Mouse (Mus musculus) kidney, embryonic 16.5 days (tissue): ENCODE data around the gene Wdr49. TPM values are rescaled to one million over a fixed set of nuclear protein-coding genes. Genes with fewer than 3 reads are reported as not detected.

Source experiments
- ATAC-seq: fragments of 200-750 bp; cut with Nextera tagmentation; 2 replicates; pipeline ENCODE4 v1.8.0; 2017; ENCODE audit warnings: moderate TSS enrichment; ENCODE audit not compliant: low FRiP score, low TSS enrichment
- H3K27ac ChIP-seq: fragments of 300-500 bp; sonication (generic); 2 replicates; pipeline ENCODE4 v1.5.1; 2014; ENCODE audit warnings: low read length
- H3K27me3 ChIP-seq: fragments of 300-500 bp; sonication (generic); 2 replicates; pipeline ENCODE4 v1.6.1; 2014; ENCODE audit warnings: low read length, control low read depth, mixed read lengths; ENCODE audit not compliant: insufficient read depth
- H3K36me3 ChIP-seq: fragments of 300-500 bp; sonication (generic); 2 replicates; pipeline ENCODE4 v1.6.1; 2014; ENCODE audit warnings: low read length, control low read depth, mixed read lengths; ENCODE audit not compliant: insufficient read depth
- H3K4me1 ChIP-seq: fragments of 300-500 bp; sonication (generic); 2 replicates; pipeline ENCODE4 v1.6.1; 2014; ENCODE audit warnings: low read length, control low read depth, mixed read lengths; ENCODE audit not compliant: insufficient read depth
- H3K4me2 ChIP-seq: fragments of 300-500 bp; sonication (generic); replicated peaks from 2 replicates; pipeline ENCODE4 v1.6.1; 2014; ENCODE audit warnings: low read depth, low read length
- H3K4me3 ChIP-seq: fragments of 300-500 bp; sonication (generic); 2 replicates; pipeline ENCODE4 v1.5.1; 2014; ENCODE audit warnings: mild to moderate bottlenecking, low read length
- H3K9ac ChIP-seq: fragments of 300-500 bp; sonication (generic); replicated peaks from 2 replicates; pipeline ENCODE4 v1.6.1; 2014; ENCODE audit warnings: low read length
- H3K9me3 ChIP-seq: fragments of 300-500 bp; sonication (generic); 2 replicates; pipeline ENCODE4 v1.6.1; 2016; ENCODE audit warnings: low read length, control low read depth
- WGBS: fragments of 180-500 bp; shearing (Covaris S2); extraction: QIAGEN DNeasy Blood & Tissue Kit; methylation state at CpG from one replicate; pipeline ENCODE4 v1.1.7; 2014; 5-methylcytosine and 5-hydroxymethylcytosine counted together
- polyA plus RNA-seq: library from polyadenylated mRNA; unstranded; fragments of >200 nt; fragmentation: Nextera tagmentation; extraction: Ambion mirVana; gene quantifications from 2 replicates; pipeline ENCODE4 v1.2.1, GENCODE M21; 2015

Wdr49 gene
- not detected in 2 replicates for polyA plus RNA-seq

DNA sequence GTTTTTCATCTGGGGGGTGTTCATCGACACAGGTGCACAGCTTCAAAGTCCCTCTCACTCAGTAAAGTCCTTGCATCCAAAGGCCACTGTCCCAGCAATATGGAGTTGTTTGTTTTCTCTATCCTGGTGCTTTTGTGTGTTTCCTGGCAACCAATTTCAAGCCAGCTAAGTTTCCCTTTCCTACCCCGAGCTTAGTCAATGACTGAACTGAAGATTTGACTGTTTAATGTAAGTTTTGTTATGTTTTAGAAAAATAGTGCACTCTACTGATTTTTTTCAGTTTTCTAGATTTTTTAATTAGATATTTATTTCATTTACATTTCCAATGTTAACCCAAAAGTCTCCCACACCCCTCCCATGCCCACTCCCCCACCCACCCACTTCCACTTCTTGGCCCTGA lies at the start of gene Wdr49:
TSS of gene Wdr49 (minus strand) at position 101 of the 400 bp plus-strand sequence.
- no peaks in the 10 kb centered on the region for H3K4me1 ChIP-seq
- WGBS: 60% methylated on average over 2 of the region's 2 CpGs
- ATAC-seq: no peak

DNA sequence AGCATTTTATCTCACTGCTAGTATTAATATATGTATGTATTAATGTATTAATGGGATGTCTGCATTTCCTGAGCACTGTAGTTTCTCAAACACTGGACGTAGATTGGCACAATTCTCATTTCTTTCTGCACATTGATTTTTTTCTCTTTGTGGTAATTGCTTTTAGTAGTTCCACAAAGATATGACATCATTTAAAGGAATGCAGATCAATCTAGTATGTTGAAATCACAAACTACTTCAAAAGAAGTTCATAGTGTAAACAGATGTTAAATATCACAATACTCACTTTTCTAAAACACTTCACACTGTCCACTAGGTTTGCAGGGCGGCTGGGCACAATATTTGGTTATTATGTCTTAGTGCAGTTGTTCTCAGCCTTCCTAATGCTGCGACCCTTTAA lies 49.1 kb upstream of the Wdr49 start:
- Histone ChIP-seq H3K4me2 (no peak overlapping the region), H3K36me3 (peaks cover 13% of the 10 kb centered on the region), H3K27me3 (no peaks in the 10 kb centered on the region), H3K4me1 (no peaks in the 10 kb centered on the region), H3K9me3 (no peaks in the 10 kb centered on the region), H3K27ac (no peak overlapping the region), H3K9ac (no peak overlapping the region), H3K4me3 (no peak overlapping the region)
- 88% methylated on average over 3 of the region's 3 CpGs for WGBS
- no peak for ATAC-seq

More for the DNA sequence above, at the start of gene Wdr49:
- no peaks in the 10 kb centered on the region for H3K27me3 ChIP-seq
- no peaks in the 10 kb centered on the region for H3K9me3 ChIP-seq
- no peak within 1 kb of the TSS for H3K4me3 ChIP-seq
- H3K4me2 ChIP-seq: no peak within 1 kb of the TSS
- H3K27ac ChIP-seq: no peak within 1 kb of the TSS
- H3K36me3 ChIP-seq: no peaks in the 10 kb centered on the region
- H3K9ac ChIP-seq: no peak within 1 kb of the TSS

DNA sequence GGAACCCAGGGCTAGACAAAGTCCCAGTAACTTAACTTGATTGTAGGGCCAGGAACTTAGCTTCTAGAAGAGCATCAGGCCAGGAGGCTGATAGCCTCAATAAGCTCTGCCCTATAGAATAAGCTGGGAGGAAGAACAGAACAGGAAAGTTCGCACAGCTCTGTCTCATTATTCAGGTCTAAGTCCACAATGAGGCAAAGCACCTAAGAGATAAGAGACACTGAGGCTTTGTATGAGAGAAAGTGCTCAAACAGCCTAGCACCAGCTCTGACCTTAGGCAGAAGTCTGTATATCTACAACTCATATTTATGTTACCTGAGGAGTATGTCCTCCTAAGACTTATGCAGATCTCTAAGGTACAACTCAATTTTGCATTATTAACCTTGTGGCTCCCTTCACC lies 40.6 kb upstream of the Wdr49 start:
- ATAC-seq: no peak
- no peaks in the 10 kb centered on the region for H3K9me3 ChIP-seq
- no peak overlapping the region for H3K4me2 ChIP-seq

DNA sequence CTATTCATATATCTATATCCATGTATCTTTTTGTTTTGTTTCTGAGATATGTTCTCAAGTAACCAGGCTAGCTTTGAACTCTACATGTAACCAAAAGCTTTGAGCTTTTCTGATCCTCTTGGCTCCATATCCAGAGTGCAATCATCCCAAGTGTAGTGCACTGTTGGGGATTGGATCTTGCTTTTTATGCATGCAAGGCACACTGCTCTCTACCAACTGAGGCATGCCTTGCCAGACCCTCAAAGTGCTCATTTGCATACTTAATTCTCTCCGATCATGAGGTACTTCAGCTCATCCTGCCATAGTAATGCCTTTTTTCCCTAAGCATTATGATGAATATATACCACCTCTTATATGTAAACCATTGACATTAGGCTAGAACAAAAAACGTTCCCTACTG lies 39.4 kb upstream of the Wdr49 start:
- 77% methylated on average over 2 of the region's 2 CpGs for WGBS
- H3K9ac ChIP-seq: no peak overlapping the region
- H3K4me3 ChIP-seq: no peak overlapping the region
- peaks cover 21% of the 10 kb centered on the region for H3K36me3 ChIP-seq
- ATAC-seq: no peak
- H3K27ac ChIP-seq: no peak overlapping the region
- H3K4me1 ChIP-seq: no peaks in the 10 kb centered on the region
- H3K27me3 ChIP-seq: no peaks in the 10 kb centered on the region
- no peak overlapping the region for H3K4me2 ChIP-seq
- no peaks in the 10 kb centered on the region for H3K9me3 ChIP-seq

More for the DNA sequence above, 40.6 kb upstream of the Wdr49 start:
- H3K27me3 ChIP-seq: no peaks in the 10 kb centered on the region
- no peak overlapping the region for H3K27ac ChIP-seq
- WGBS: 87% methylated on average over 1 of the region's 1 CpGs
- peaks cover 29% of the 10 kb centered on the region for H3K36me3 ChIP-seq
- no peak overlapping the region for H3K4me3 ChIP-seq
- no peak overlapping the region for H3K9ac ChIP-seq
- H3K4me1 ChIP-seq: no peaks in the 10 kb centered on the region

DNA sequence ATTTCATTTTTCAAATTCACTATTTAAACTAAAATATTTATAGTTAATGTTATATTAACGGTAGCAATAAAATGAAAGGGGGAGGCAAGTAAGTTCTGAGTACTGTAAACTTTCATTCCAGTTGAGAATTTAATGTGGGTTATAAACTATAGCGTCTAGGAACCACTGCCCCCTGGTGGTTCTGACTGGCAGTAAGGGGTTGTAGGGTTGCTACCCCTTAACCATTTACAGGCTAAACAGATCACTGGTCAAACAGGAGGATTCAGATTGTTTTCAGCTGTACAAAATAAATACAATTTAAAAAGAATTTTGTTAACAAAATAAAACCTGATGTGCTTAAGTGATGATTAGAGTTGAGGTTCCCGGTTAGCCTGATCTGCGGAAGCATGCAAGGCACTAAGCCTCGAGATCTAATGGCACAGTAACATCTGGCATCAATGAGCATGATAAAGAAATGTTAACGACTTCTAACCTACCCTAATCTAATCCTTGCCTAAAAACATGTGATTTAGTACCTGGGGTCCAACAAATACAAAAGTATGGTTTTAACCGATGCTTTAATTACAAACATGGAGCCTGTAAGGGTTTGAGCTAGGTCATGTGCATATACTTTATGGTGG lies 35.8 kb upstream of the Wdr49 start:
- WGBS: 79% methylated on average over 7 of the region's 7 CpGs
- Histone ChIP-seq H3K27ac (no peak overlapping the region), H3K36me3 (peaks cover 18% of the 10 kb centered on the region; the same call in 1 of the 2 replicates), H3K27me3 (no peaks in the 10 kb centered on the region), H3K4me2 (no peak overlapping the region), H3K4me1 (no peaks in the 10 kb centered on the region), H3K9ac (no peak overlapping the region), H3K4me3 (no peak overlapping the region), H3K9me3 (no peaks in the 10 kb centered on the region)
- ATAC-seq: no peak

DNA sequence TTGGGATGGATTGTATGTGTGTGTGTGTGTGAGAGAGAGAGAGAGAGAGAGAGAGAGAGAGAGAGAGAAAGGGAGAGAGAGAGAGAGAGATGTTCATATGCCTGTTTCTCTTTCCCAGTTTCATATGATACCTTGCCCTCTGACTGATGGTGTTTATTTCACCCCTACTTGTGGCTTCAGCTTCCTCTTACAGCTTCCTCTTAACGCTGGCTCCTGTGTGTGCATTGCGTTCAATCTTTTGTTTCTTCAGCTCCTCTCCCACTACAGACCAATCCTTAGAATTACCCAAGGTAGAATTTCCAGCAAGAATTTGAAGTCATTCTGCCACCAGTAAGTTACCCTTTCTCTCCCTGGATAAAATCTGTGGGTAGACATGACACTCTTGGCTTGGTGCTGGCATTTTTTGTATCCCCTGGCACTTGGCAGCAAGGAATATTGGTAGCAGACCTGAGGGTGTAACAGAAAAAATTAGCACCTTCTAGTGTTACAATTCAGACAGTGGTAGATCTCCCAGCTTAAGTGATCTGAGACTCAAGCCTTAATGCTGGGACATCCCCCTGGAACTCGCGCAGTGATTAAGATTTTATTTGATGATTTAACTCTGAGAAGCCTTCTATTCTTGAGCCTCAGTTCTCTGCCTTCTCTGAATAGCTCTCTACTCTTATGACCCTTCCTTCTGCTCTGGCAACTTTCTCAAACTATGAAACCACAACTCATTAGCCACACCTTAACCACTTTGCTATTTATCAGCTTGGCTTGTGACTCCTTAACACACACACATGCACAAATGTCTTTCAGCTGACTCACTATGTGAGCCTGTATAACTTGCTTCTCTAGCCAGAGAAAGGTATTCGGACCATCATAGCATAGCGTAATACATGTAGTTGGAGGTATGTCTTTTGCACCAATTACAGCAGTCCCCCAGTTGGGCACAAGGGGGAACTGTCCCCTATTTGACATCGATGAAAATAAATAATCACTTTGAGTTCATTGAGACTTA lies 17.3 kb upstream of the Wdr49 start:
- H3K4me1 ChIP-seq: no peaks in the 10 kb centered on the region
- ATAC-seq: no peak
- 68% methylated on average over 7 of the region's 7 CpGs for WGBS

DNA sequence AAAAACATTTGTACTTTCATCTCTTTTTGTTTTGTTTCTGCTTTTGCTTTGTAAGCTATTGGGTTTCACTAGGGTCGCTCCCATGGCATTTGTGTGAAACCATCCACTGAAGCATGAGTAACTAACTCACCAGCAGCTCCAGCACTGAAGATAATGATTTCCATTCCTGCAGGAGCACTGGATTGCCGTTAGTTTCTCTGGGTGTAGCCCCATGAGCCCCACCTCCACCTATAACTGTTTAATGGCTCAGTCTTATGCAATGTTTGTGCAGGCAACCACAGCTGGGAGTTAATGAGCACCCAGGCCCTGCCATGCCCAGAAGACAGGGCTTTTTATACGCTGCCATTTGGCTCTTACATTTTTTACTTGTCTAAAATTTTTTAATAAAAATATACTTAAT lies 11.0 kb upstream of the Wdr49 start:
- no peaks in the 10 kb centered on the region for H3K36me3 ChIP-seq
- 51% methylated on average over 3 of the region's 3 CpGs for WGBS
- H3K4me2 ChIP-seq: no peak overlapping the region
- H3K27me3 ChIP-seq: no peaks in the 10 kb centered on the region
- H3K27ac ChIP-seq: no peak overlapping the region
- ATAC-seq: peak; percentile 81
- no peak overlapping the region for H3K9ac ChIP-seq
- no peaks in the 10 kb centered on the region for H3K4me1 ChIP-seq
- no peak overlapping the region for H3K4me3 ChIP-seq
- H3K9me3 ChIP-seq: no peaks in the 10 kb centered on the region

More for the DNA sequence above, 17.3 kb upstream of the Wdr49 start:
- no peaks in the 10 kb centered on the region for H3K9me3 ChIP-seq
- H3K4me2 ChIP-seq: no peak overlapping the region
- H3K27ac ChIP-seq: no peak overlapping the region
- no peak overlapping the region for H3K4me3 ChIP-seq
- no peaks in the 10 kb centered on the region for H3K27me3 ChIP-seq
- no peak overlapping the region for H3K9ac ChIP-seq
- H3K36me3 ChIP-seq: no peaks in the 10 kb centered on the region

DNA sequence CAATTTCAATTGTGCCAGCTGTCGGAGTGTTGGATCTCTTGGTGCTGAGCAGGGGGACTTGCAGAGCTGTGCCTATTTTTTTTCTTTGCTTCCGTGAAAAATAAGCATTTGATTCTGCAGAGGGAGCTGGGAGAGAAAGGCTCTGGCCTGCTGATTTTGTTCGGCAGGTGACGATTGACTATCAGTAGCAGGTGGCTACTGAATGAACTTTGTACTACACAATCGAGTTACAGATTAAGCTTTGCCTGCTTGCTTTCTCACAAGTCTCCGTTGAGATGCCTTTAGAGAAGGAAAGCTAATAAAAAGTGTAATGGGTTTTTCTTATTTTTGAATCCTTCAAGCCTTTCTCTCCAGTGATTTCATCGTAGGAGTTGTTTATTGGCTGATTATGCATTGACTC lies 6.8 kb downstream of the Wdr49 start:
- H3K27ac ChIP-seq: no peak overlapping the region
- H3K4me3 ChIP-seq: no peak overlapping the region
- no peak overlapping the region for H3K4me2 ChIP-seq
- no peak overlapping the region for H3K9ac ChIP-seq
- WGBS: 76% methylated on average over 7 of the region's 7 CpGs
- H3K36me3 ChIP-seq: no peaks in the 10 kb centered on the region
- no peaks in the 10 kb centered on the region for H3K9me3 ChIP-seq
- H3K27me3 ChIP-seq: no peaks in the 10 kb centered on the region
- ATAC-seq: no peak
- no peaks in the 10 kb centered on the region for H3K4me1 ChIP-seq

DNA sequence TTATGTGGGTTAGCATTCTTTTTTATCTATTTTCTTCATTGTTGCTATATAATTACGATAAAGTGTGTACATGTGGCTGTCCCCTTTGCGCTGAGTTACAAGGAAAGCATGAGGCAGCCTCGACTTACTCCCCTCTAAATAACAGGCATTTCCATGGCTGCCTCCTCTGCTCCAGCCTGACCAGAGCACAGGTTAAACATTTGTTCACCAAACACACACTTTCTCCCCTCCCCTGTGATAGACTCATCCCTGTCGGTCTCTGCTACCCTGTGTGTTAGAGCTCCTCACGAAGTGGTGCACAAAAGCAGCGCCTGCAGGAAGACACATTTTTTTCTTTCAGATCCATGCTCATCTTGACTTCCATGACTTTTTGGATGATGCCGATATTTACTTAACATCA lies 7.3 kb downstream of the Wdr49 start:
- Histone ChIP-seq H3K27ac (no peak overlapping the region), H3K27me3 (no peaks in the 10 kb centered on the region), H3K36me3 (no peaks in the 10 kb centered on the region), H3K9me3 (no peaks in the 10 kb centered on the region), H3K9ac (no peak overlapping the region), H3K4me3 (no peak overlapping the region), H3K4me1 (no peaks in the 10 kb centered on the region), H3K4me2 (no peak overlapping the region)
- no peak for ATAC-seq
- 86% methylated on average over 7 of the region's 7 CpGs for whole genome bisulfite sequencing

DNA sequence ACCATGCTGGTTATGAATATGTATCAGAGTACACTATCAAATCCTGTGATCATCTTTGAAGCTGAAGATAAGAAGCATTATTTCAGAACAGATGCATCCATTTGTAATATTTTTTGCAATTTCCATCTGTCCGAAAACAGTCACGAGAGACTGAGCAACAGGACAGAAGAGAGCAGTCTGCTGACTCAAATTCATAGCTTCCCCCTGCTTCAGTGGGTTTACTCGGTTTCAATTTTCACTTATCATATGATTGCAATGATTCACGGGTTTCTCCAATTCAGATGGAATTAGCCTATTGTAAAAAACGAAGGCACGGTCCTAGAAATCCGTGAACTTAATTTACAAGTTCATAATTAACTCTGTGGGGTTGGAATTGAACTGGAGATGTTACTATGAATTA lies 13.8 kb downstream of the Wdr49 start:
- H3K4me3 ChIP-seq: no peak overlapping the region
- no peaks in the 10 kb centered on the region for H3K36me3 ChIP-seq
- H3K9ac ChIP-seq: no peak overlapping the region
- no peaks in the 10 kb centered on the region for H3K9me3 ChIP-seq
- no peaks in the 10 kb centered on the region for H3K4me1 ChIP-seq
- H3K4me2 ChIP-seq: no peak overlapping the region
- 75% methylated on average over 7 of the region's 7 CpGs for WGBS
- no peaks in the 10 kb centered on the region for H3K27me3 ChIP-seq
- H3K27ac ChIP-seq: no peak overlapping the region
- ATAC-seq: no peak
